Mouse (Mus musculus) hindbrain, postnatal 0 days (tissue): ENCODE data around the gene Gm49392. TPM values are rescaled to one million over a fixed set of nuclear protein-coding genes. Genes with fewer than 3 reads are reported as not detected.
"Not testable (repeated sequence)": the region's sequence is repeated elsewhere in the genome, so short reads cannot be mapped to it uniquely, and the experiment has no call there.

ENCODE experiments used
- ATAC-seq: fragments of 200-750 bp; cut with Nextera tagmentation; 2 replicates; pipeline ENCODE4 v1.8.0; 2017; ENCODE audit warnings: mild to moderate bottlenecking, moderate TSS enrichment, moderate library complexity
- DNase-seq: peaks from one replicate; pipeline ENCODE4 v3.0.0-alpha.2; 2015; ENCODE audit warnings: low spot score
- H3K27ac ChIP-seq: fragments of 300-500 bp; sonication (generic); 2 replicates; pipeline ENCODE4 v1.5.1; 2014; ENCODE audit warnings: mild to moderate bottlenecking
- H3K27me3 ChIP-seq: fragments of 300-500 bp; sonication (generic); 2 replicates; pipeline ENCODE4 v1.6.1; 2014; ENCODE audit warnings: low read length, mixed read lengths; ENCODE audit not compliant: insufficient read depth
- H3K36me3 ChIP-seq: fragments of 300-500 bp; sonication (generic); 2 replicates; pipeline ENCODE4 v1.6.1; 2014; ENCODE audit warnings: low read length, mixed read lengths; ENCODE audit not compliant: insufficient read depth
- H3K4me1 ChIP-seq: fragments of 300-500 bp; sonication (generic); 2 replicates; pipeline ENCODE4 v1.6.1; 2014; ENCODE audit warnings: antibody characterized with exemption, low read length, mixed read lengths; ENCODE audit not compliant: insufficient read depth
- H3K4me2 ChIP-seq: fragments of 300-500 bp; sonication (generic); 2 replicates; pipeline ENCODE4 v1.6.1; 2014; ENCODE audit warnings: low read depth, mild to moderate bottlenecking, low read length, moderate library complexity, mixed read lengths
- H3K4me3 ChIP-seq: fragments of 300-500 bp; sonication (generic); 2 replicates; pipeline ENCODE4 v1.5.1; 2014; ENCODE audit warnings: low read length
- H3K9ac ChIP-seq: fragments of 300-500 bp; sonication (generic); replicated peaks from 2 replicates; pipeline ENCODE4 v1.6.1; 2014; ENCODE audit warnings: mild to moderate bottlenecking, low read length, moderate library complexity, mixed read lengths
- H3K9me3 ChIP-seq: fragments of 300-500 bp; sonication (generic); 2 replicates; pipeline ENCODE4 v1.6.1; 2016; ENCODE audit warnings: low read length, mixed read lengths
- CTCF ChIP-seq: IDR thresholded peaks from 2 replicates; pipeline ENCODE4 v1.5.1; 2016; ENCODE audit warnings: antibody characterized with exemption, control low read depth, low read depth
- WGBS: fragments of 180-500 bp; shearing (Covaris S2); extraction: QIAGEN DNeasy Blood & Tissue Kit; methylation state at CpG from one replicate; pipeline ENCODE4 v1.1.7; 2014; 5-methylcytosine and 5-hydroxymethylcytosine counted together
- polyA plus RNA-seq: library from polyadenylated mRNA; unstranded; fragments of >200 nt; fragmentation: Nextera tagmentation; extraction: Ambion mirVana; gene quantifications from 2 replicates; pipeline ENCODE4 v1.2.1, GENCODE M21; 2015
- total RNA-seq: library from RNA; depleted of rRNA; stranded (reverse); fragments of >200 nt; gene quantifications from 2 replicates; pipeline ENCODE4 v1.2.3, GENCODE M21; 2014; rRNA removed

The Gm49392 gene
- total RNA-seq = not detected in 2 replicates
- polyA plus RNA-seq = 0.33 TPM in 1 of 2 replicates, not detected in the other

DNA sequence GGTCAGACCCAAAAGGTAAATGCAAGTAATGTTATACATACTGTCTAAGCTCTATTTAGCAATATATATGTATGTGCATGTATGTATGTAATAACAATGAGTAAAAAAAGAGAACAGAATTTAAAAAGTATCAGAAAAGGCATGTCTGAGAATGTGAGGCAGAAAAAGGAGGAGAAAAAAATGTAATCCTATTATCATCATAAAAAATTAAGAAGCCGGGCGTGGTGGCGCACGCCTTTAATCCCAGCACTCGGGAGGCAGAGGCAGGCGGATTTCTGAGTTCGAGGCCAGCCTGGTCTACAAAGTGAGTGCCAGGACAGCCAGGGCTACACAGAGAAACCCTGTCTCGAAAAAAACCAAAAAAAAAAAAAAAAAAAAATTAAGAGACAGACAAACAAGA is at the start of gene Gm49392:
TSS of gene Gm49392 (minus strand) at position 101 of the 400 bp plus-strand sequence.
- ATAC-seq, H3K9me3 ChIP-seq, DNase-seq, H3K4me3 ChIP-seq, H3K4me2 ChIP-seq, H3K27me3 ChIP-seq, H3K36me3 ChIP-seq, H3K27ac ChIP-seq, H3K9ac ChIP-seq, H3K4me1 ChIP-seq: not testable (repeated sequence)
- WGBS = 90% methylated on average over 8 of the region's 8 CpGs

DNA sequence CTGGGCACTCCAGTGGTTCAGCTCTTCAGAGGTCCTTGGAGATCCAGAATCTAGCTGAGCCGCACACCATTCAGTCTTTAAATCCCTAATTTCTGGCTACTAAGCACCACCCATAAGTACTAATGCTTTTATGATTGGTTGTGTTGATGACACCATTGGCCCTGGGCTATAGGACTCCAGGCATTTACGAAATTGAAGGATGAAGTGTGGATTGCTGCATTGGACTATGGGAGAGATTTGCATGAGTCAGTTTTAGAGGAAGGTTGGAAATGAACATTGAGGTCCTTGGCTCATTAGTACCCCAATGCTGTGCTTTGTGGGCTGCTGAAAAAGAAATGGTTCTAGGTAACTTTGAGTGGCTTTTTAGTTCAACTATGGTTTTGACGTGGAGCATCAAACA is 45.2 kb upstream of the Gm49392 start, which contains the start of gene Tpbpa:
TSS of gene Tpbpa (minus strand) at position 101 of the 400 bp plus-strand sequence.
- H3K27me3 ChIP-seq, ATAC-seq, H3K4me2 ChIP-seq, H3K9me3 ChIP-seq, H3K36me3 ChIP-seq, DNase-seq, H3K4me3 ChIP-seq, H3K9ac ChIP-seq, H3K4me1 ChIP-seq, H3K27ac ChIP-seq: not testable (repeated sequence)
- WGBS = 77% methylated on average over 3 of the region's 3 CpGs

DNA sequence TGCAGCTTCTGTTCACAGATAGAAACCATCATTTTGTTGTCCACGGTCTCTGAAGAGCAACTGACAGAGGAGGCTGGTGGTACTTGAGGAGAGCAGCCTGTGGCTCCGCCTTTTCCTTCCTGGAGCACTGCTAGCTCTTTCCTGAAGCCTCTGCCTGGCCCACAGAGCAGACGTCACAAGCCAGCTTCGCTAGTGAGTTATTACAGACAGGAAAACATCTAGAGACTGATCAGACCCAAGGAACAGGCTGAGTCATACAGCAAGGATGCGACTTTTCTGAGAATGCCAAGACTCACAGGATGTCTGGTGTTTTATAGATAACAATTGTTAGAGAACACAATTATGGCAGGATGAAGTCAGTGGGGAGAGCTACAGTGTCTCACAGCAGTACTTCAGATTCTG is 39.8 kb upstream of the Gm49392 start, which contains the start of the genes Gm49391 and Ctla2a:
TSS of gene Gm49391 (minus strand) at position 72 of the 402 bp plus-strand sequence.
TSS of gene Ctla2a (minus strand) at position 126 of the 402 bp plus-strand sequence.
- H3K4me3 ChIP-seq = no peak within 1 kb of the TSS
- no peak within 1 kb of the TSS for H3K27ac ChIP-seq
- ATAC-seq = no peak
- no peaks in the 10 kb centered on the region for H3K36me3 ChIP-seq
- DNase-seq = no peak
- WGBS = 75% methylated on average over 5 of the region's 5 CpGs
- H3K4me2 ChIP-seq = no peak within 1 kb of the TSS
- H3K4me1 ChIP-seq = no peaks in the 10 kb centered on the region
- H3K9me3 ChIP-seq = 0 out of 2 replicates have a peak, but pooled peaks cover under 1% of the 10 kb centered on the region
- TF ChIP-seq CTCF = no peak
- H3K27me3 ChIP-seq = no peaks in the 10 kb centered on the region
- no peak within 1 kb of the TSS for H3K9ac ChIP-seq

DNA sequence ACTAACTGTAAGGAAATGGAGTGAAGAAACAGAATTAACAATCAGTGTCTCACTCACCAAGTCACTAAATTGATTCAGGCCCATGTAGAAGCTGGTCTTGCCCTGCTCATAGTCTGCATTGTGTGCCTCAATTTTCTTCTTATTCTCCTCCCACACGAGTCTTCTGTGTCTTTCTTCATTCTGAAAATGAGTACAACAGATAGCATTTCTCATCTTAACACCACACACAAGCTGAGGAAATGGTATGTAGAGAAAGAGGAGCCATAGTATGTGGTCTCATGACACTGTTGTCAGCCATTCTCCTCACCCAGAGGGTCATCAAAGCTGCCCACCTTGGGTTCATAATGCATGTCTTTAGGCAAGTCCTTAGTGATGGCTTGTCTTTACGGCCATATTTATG is 38.8 kb upstream of the Gm49392 start, which contains the start of gene Gm49393:
TSS of gene Gm49393 (minus strand) at position 101 of the 400 bp plus-strand sequence.
- ATAC-seq, H3K9me3 ChIP-seq, H3K9ac ChIP-seq, H3K4me2 ChIP-seq, H3K36me3 ChIP-seq, H3K4me3 ChIP-seq, DNase-seq, H3K27ac ChIP-seq, H3K27me3 ChIP-seq, H3K4me1 ChIP-seq: not testable (repeated sequence)
- WGBS = 75% methylated on average over 2 of the region's 2 CpGs

DNA sequence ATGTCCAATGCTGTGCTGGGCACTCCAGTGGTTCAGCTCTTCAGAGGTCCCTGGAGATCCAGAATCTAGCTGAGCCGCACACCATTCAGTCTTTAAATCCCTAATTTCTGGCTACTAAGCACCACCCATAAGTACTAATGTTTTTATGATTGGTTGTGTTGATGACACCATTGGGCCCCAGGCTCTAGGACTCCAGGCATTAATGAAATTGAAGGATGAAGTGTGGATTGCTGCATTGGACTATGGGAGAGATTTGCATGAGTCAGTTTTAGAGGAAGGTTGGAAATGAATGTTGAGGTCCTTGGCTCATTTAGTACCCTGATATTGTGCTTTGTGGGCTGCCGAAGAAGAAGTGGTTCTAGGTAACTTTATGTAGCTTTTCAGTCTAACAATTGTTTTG is 8.1 kb upstream of the Gm49392 start, which contains the start of gene Tpbpb:
TSS of gene Tpbpb (minus strand) at position 101 of the 400 bp plus-strand sequence.
- not testable (repeated sequence) for H3K4me1 ChIP-seq, H3K9me3 ChIP-seq

DNA sequence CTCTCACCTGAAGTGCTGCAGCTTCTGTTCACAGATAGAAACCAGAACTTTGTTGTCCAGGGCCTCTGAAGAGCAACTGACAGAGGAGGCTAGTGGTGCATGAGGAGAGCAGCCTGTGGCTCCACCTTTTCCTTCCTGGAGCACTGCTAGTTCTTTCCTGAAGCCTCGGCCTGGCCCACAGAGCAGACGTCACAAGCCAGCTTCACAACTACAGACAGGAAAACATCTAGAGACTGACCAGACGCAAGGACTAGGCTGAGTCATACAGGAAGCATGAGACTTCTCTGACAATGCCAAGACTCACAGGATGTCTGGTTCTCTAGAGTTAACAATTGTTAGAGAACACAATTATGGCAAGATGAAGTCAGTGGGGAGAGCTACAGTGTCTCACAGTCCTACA is 634 bp upstream of the Gm49392 start, which contains the start of gene Ctla2b:
TSS of gene Ctla2b (minus strand) at position 120 of the 400 bp plus-strand sequence.
- no peak for DNase-seq
- ATAC-seq = no peak
- WGBS = 86% methylated on average over 3 of the region's 3 CpGs
- Histone ChIP-seq H3K4me1 (no peaks in the 10 kb centered on the region), H3K9ac (no peak within 1 kb of the TSS), H3K9me3 (no peaks in the 10 kb centered on the region), H3K4me3 (no peak within 1 kb of the TSS), H3K27me3 (no peaks in the 10 kb centered on the region), H3K27ac (no peak within 1 kb of the TSS), H3K36me3 (no peaks in the 10 kb centered on the region), H3K4me2 (no peak within 1 kb of the TSS)
- TF ChIP-seq CTCF = no peak

More for the DNA sequence above, 8.1 kb upstream of the Gm49392 start, which contains the start of gene Tpbpb:
- not testable (repeated sequence) for H3K4me3 ChIP-seq, H3K9ac ChIP-seq, H3K4me2 ChIP-seq, DNase-seq, H3K27me3 ChIP-seq, H3K27ac ChIP-seq, H3K36me3 ChIP-seq, ATAC-seq
- 85% methylated on average over 2 of the region's 2 CpGs for WGBS

DNA sequence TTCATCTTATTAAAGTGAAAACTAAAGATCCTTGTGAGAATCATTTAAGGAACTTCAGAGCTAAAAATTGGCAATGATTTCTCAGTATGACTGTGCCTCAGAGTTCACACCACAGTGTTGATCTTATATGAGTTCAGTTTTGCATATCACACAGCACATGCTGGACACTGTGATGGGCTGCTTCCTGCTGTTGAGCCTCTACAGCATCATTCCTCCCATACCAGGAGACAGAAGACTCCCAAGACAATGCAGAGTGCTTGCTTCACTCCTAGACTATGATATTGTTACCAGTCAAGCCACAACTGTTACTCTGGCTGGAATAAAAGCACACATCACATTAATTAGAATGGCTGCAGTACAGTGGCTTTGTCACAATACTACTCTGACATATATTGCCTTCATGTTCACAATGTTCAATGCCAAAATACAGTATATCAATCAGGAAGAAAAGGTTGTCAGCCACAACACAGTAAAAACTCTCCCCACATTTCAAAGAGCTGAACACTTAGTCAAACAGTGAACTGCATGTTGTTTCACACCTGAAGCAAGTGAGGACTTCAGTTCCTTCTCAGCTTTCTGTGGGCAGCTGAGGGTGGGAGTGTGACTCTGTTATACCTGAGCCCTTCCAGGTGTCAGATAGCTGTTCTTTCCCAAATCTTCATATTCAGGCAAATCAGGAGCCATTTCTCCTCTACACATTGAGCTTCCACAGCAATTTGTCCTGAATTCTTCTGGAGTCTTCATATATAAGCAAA is 1.1 kb downstream of the Gm49392 start:
- no peak for ATAC-seq
- H3K4me2 ChIP-seq = no peak overlapping the region

More for the DNA sequence above, 1.1 kb downstream of the Gm49392 start:
- Histone ChIP-seq H3K4me3 (no peak overlapping the region), H3K36me3 (no peaks in the 10 kb centered on the region), H3K4me1 (no peaks in the 10 kb centered on the region), H3K9ac (no peak overlapping the region), H3K27me3 (no peaks in the 10 kb centered on the region), H3K9me3 (no peaks in the 10 kb centered on the region), H3K27ac (no peak overlapping the region)
- no peak for DNase-seq
- no peak for TF ChIP-seq CTCF
